ENCODE assay signal across 8 mouse cellular contexts in the genomic region with DNA sequence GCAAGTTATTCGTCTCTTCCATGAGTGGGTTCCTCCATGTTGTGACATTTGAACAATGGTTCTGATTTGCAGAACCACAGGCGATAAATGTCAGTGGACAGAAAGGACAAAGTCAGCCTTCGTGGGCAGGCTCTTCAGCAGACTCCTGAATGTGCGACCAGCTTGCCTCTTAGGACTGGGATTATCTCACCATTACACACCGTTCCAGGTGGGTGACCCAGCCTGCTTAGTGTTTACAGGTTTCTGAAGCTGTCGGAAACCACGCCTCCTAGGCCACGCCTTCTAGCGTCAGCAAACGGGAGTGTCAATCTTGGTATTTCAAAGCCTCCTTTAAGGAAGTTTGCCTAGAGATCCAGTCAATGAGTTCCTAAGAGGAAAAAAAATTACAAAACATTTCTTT. TPM values are rescaled to one million over a fixed set of nuclear protein-coding genes. Genes with fewer than 3 reads are reported as not detected.
DNase-seq lines count a peak whose midpoint lies in the region; ATAC-seq and TF ChIP-seq lines count a peak whose summit lies in the region.

No protein-coding gene starts in this region.

- peak overlapping the region; percentile 98 for H3K27ac ChIP-seq in intestine, postnatal 0 days (ENCODE audit: low read depth, low read length)
- H3K27ac ChIP-seq in limb, embryonic 15.5 days, result peak overlapping the region; percentile 96
- H3K27ac ChIP-seq in midbrain, embryonic 16.5 days (ENCODE audit: low read length), result peak overlapping the region; percentile 83
- H3K27ac ChIP-seq in stomach, embryonic 14.5 days (ENCODE audit: low read length), result peak overlapping the region; percentile 91

- H3K9ac ChIP-seq in intestine, postnatal 0 days (ENCODE audit: low read depth, low read length), result peak overlapping the region; percentile 98
- peak overlapping the region; percentile 94 for H3K9ac ChIP-seq in limb, embryonic 15.5 days
- peak overlapping the region; percentile 79 for H3K9ac ChIP-seq in midbrain, embryonic 16.5 days (ENCODE audit: low read depth, low read length)
- peak overlapping the region; percentile 93 for H3K9ac ChIP-seq in stomach, embryonic 14.5 days (replicated peaks; ENCODE audit: low read depth, low read length)

- peaks cover 4% of the 10 kb centered on the region; the same call in 1 of the 2 replicates for H3K36me3 ChIP-seq in intestine, postnatal 0 days (ENCODE audit: control insufficient read depth, insufficient read depth)
- H3K36me3 ChIP-seq in limb, embryonic 15.5 days, result peaks cover 3% of the 10 kb centered on the region
- H3K36me3 ChIP-seq in midbrain, embryonic 16.5 days (ENCODE audit: control insufficient read depth, insufficient read depth, low read length), result 0 out of 2 replicates have a peak, but pooled peaks cover 3% of the 10 kb centered on the region
- peaks cover under 1% of the 10 kb centered on the region; the same call in 1 of the 2 replicates for H3K36me3 ChIP-seq in stomach, embryonic 14.5 days (ENCODE audit: control insufficient read depth, insufficient read depth, low read length)

- peak; percentile 54 for ATAC-seq in granulocyte monocyte progenitor cell, adult 5-6 weeks (replicated peaks; ENCODE audit: poor library complexity, severe bottlenecking)
- ATAC-seq in intestine, postnatal 0 days, result peak; percentile 54
- no peak for ATAC-seq in limb, embryonic 15.5 days (ENCODE audit: insufficient number of reproducible peaks, low FRiP score, low TSS enrichment, low read depth)
- peak; percentile 47 for ATAC-seq in midbrain, embryonic 16.5 days
- ATAC-seq in stomach, embryonic 14.5 days (ENCODE audit: insufficient number of reproducible peaks, insufficient read depth, low FRiP score, low read depth), result peak; percentile 47; the same call in 1 of the 2 replicates

- peaks cover 8% of the 10 kb centered on the region; the same call in 1 of the 2 replicates for H3K4me1 ChIP-seq in intestine, postnatal 0 days (replicated peaks; ENCODE audit: control insufficient read depth, insufficient read depth, low read length)
- peaks cover 23% of the 10 kb centered on the region for H3K4me1 ChIP-seq in limb, embryonic 15.5 days
- peaks cover 24% of the 10 kb centered on the region for H3K4me1 ChIP-seq in midbrain, embryonic 16.5 days (ENCODE audit: control insufficient read depth, insufficient read depth, low read length)
- H3K4me1 ChIP-seq in stomach, embryonic 14.5 days (ENCODE audit: control insufficient read depth, insufficient read depth, low read length), result peaks cover 19% of the 10 kb centered on the region; the same call in 1 of the 2 replicates

- TF ChIP-seq CTCF in intestine, postnatal 0 days (IDR thresholded peaks at IDR 0.05; ENCODE audit: low read depth), result peak; percentile 38

- DNase-seq in right cerebral cortex, adult 2 months (ENCODE audit: low spot score in 2 of 2), result peak; percentile 39 to 49
- DNase-seq in right cerebral cortex, postnatal 4 days, result no peak
- peak; percentile 83 for DNase-seq in embryo, embryonic 11 days

- peak overlapping the region; percentile 95 for H3K4me3 ChIP-seq in intestine, postnatal 0 days (ENCODE audit: low read depth, low read length)
- H3K4me3 ChIP-seq in limb, embryonic 15.5 days, result peak overlapping the region; percentile 98
- peak overlapping the region; percentile 58 for H3K4me3 ChIP-seq in midbrain, embryonic 16.5 days (ENCODE audit: low read depth, low read length)
- peak overlapping the region; percentile 97 for H3K4me3 ChIP-seq in stomach, embryonic 14.5 days (ENCODE audit: low read depth, low read length)

- H3K9me3 ChIP-seq in intestine, postnatal 0 days (ENCODE audit: control insufficient read depth), result no peaks in the 10 kb centered on the region
- H3K9me3 ChIP-seq in limb, embryonic 15.5 days, result no peaks in the 10 kb centered on the region
- no peaks in the 10 kb centered on the region for H3K9me3 ChIP-seq in midbrain, embryonic 16.5 days (replicated peaks; ENCODE audit: control insufficient read depth, low read length, poor library complexity, severe bottlenecking)
- H3K9me3 ChIP-seq in stomach, embryonic 14.5 days (ENCODE audit: control insufficient read depth, low read depth, low read length), result no peaks in the 10 kb centered on the region

- H3K4me2 ChIP-seq in intestine, postnatal 0 days (replicated peaks; ENCODE audit: low read depth), result peak overlapping the region; percentile 64
- H3K4me2 ChIP-seq in limb, embryonic 15.5 days, result peak overlapping the region; percentile 81
- peak overlapping the region; percentile 92 for H3K4me2 ChIP-seq in midbrain, embryonic 16.5 days (ENCODE audit: low read length)
- peak overlapping the region; percentile 88 for H3K4me2 ChIP-seq in stomach, embryonic 14.5 days (replicated peaks; ENCODE audit: low read depth, low read length)

- WGBS in intestine, postnatal 0 days, result under 1% methylated on average over 10 of the region's 10 CpGs
- WGBS in limb, embryonic 15.5 days, result 2% methylated on average over 10 of the region's 10 CpGs
- 2% methylated on average over 10 of the region's 10 CpGs for WGBS in midbrain, embryonic 16.5 days
- WGBS in stomach, embryonic 14.5 days, result 1% methylated on average over 10 of the region's 10 CpGs

- H3K27me3 ChIP-seq in intestine, postnatal 0 days (replicated peaks; ENCODE audit: control insufficient read depth, insufficient read depth, low read length), result no peaks in the 10 kb centered on the region
- no peaks in the 10 kb centered on the region for H3K27me3 ChIP-seq in limb, embryonic 15.5 days
- no peaks in the 10 kb centered on the region for H3K27me3 ChIP-seq in midbrain, embryonic 16.5 days (ENCODE audit: control insufficient read depth, insufficient read depth, low read depth, low read length)
- no peaks in the 10 kb centered on the region for H3K27me3 ChIP-seq in stomach, embryonic 14.5 days (ENCODE audit: control insufficient read depth, insufficient read depth, low read length)

RNA-seq across cellular contexts. Expression of a gene that starts 0.7 kb away (rescaled TPM):
- 40.3 and 49.4 TPM in 2 replicates for total RNA-seq in granulocyte monocyte progenitor cell, adult 5-6 weeks (2014; fragmentation: Nextera tagmentation)
- total RNA-seq in granulocyte monocyte progenitor cell, adult 5-6 weeks (2017), result 32.4 and 37.1 TPM in 2 replicates
- 39.7 and 40.9 TPM in 2 replicates for polyA plus RNA-seq in intestine, postnatal 0 days (2015; fragmentation: Nextera tagmentation; extraction: Ambion mirVana)
- polyA plus RNA-seq in limb, embryonic 15.5 days (2015; fragmentation: Nextera tagmentation; extraction: Ambion mirVana), result 58.0 and 61.8 TPM in 2 replicates
- 70.6 and 72.5 TPM in 2 replicates for polyA plus RNA-seq in midbrain, embryonic 16.5 days (2015; fragmentation: Nextera tagmentation; extraction: Ambion mirVana)
- polyA plus RNA-seq in stomach, embryonic 14.5 days (2014; fragmentation: Nextera tagmentation; extraction: Ambion mirVana), result 63.4 and 67.6 TPM in 2 replicates
